Mouse (Mus musculus): ENCODE measurements around the gene Tex2.
"Not testable (repeated sequence)": the region's sequence is repeated elsewhere in the genome, so short reads cannot be mapped to it uniquely, and the experiment has no call there.

Gene Tex2

GRCm38 (mm10) chr11:106622056-106622455, 8.8 kb upstream of the Tex2 start:
- DNase-seq (ENCODE audit: extremely low read depth, low read depth, low spot score): no peak

- not testable (repeated sequence) for DNase-seq (ENCODE audit: extremely low read depth, low read depth, low spot score)
Measured at GRCm38 (mm10) chr11:106618768-106619167, 5.5 kb upstream of the Tex2 start.

- no peak for DNase-seq (ENCODE audit: extremely low read depth, low read depth, low spot score)
Measured at GRCm38 (mm10) chr11:106617821-106618580, 4.8 kb upstream of the Tex2 start.

GRCm38 (mm10) chr11:106615561-106615960, 2.3 kb upstream of the Tex2 start:
- no peak for DNase-seq (ENCODE audit: extremely low read depth, low read depth, low spot score)

- no peak for DNase-seq (ENCODE audit: extremely low read depth, low read depth, low spot score)
Measured at GRCm38 (mm10) chr11:106614339-106614645, 1.1 kb upstream of the Tex2 start.

- no peak for DNase-seq (ENCODE audit: extremely low read depth, low read depth, low spot score)
Measured at GRCm38 (mm10) chr11:106613638-106614338, 565 bp upstream of the Tex2 start.

- no peak for DNase-seq (ENCODE audit: extremely low read depth, low read depth, low spot score)
Measured at GRCm38 (mm10) chr11:106612209-106612960, 838 bp downstream of the Tex2 start.

- no peak for DNase-seq (ENCODE audit: extremely low read depth, low read depth, low spot score)
Measured at GRCm38 (mm10) chr11:106609731-106610130, 3.5 kb downstream of the Tex2 start.

- DNase-seq (ENCODE audit: extremely low read depth, low read depth, low spot score): no peak
Measured at GRCm38 (mm10) chr11:106607316-106607715, 5.9 kb downstream of the Tex2 start.

- no peak for DNase-seq (ENCODE audit: extremely low read depth, low read depth, low spot score)
Measured at GRCm38 (mm10) chr11:106606042-106606441, 7.2 kb downstream of the Tex2 start.

GRCm38 (mm10) chr11:106603230-106603629, 10.0 kb downstream of the Tex2 start:
- no peak for DNase-seq (ENCODE audit: extremely low read depth, low read depth, low spot score)

- no peak for DNase-seq (ENCODE audit: extremely low read depth, low read depth, low spot score)
Measured at GRCm38 (mm10) chr11:106600124-106600523, 13.1 kb downstream of the Tex2 start.

- no peak for DNase-seq (ENCODE audit: extremely low read depth, low read depth, low spot score)
Measured at GRCm38 (mm10) chr11:106599345-106599744, 13.9 kb downstream of the Tex2 start.

GRCm38 (mm10) chr11:106598339-106598738, 14.9 kb downstream of the Tex2 start:
- DNase-seq (ENCODE audit: extremely low read depth, low read depth, low spot score): no peak

GRCm38 (mm10) chr11:106597737-106598330, 15.4 kb downstream of the Tex2 start:
- no peak for DNase-seq (ENCODE audit: extremely low read depth, low read depth, low spot score)

- no peak for DNase-seq (ENCODE audit: extremely low read depth, low read depth, low spot score)
Measured at GRCm38 (mm10) chr11:106591183-106591582, 22.0 kb downstream of the Tex2 start.

- DNase-seq (ENCODE audit: extremely low read depth, low read depth, low spot score): no peak
Measured at GRCm38 (mm10) chr11:106590143-106590542, 23.1 kb downstream of the Tex2 start.

GRCm38 (mm10) chr11:106588781-106589180, 24.4 kb downstream of the Tex2 start:
- no peak for DNase-seq (ENCODE audit: extremely low read depth, low read depth, low spot score)

- DNase-seq (ENCODE audit: extremely low read depth, low read depth, low spot score): no peak
Measured at GRCm38 (mm10) chr11:106587786-106588519, 25.3 kb downstream of the Tex2 start.

GRCm38 (mm10) chr11:106583801-106584200, 29.4 kb downstream of the Tex2 start:
- DNase-seq (ENCODE audit: extremely low read depth, low read depth, low spot score): no peak

GRCm38 (mm10) chr11:106581357-106581756, 31.9 kb downstream of the Tex2 start:
- DNase-seq (ENCODE audit: extremely low read depth, low read depth, low spot score): no peak
